Mouse (Mus musculus) embryonic facial prominence, embryonic 11.5 days (tissue): Measurements from ENCODE around the gene Mad2l2. TPM values are rescaled to one million over a fixed set of nuclear protein-coding genes. Genes with fewer than 3 reads are reported as not detected.

Experiments
- ATAC-seq: fragments of 200-750 bp; cut with Nextera tagmentation; replicated peaks from 2 replicates; pipeline ENCODE4 v1.8.0; 2017; ENCODE audit warnings: low read depth; ENCODE audit not compliant: insufficient number of reproducible peaks, low FRiP score, low TSS enrichment
- DNase-seq: peaks from one replicate; pipeline ENCODE4 v3.0.0-alpha.2; 2015; ENCODE audit warnings: low spot score
- H3K27ac ChIP-seq: fragments of 300-500 bp; sonication (generic); replicated peaks from 2 replicates; pipeline ENCODE4 v1.5.1; 2014; ENCODE audit warnings: mild to moderate bottlenecking, low read depth, low read length, control low read depth
- H3K27me3 ChIP-seq: fragments of 300-500 bp; sonication (generic); 2 replicates; pipeline ENCODE4 v1.6.1; 2014; ENCODE audit warnings: mild to moderate bottlenecking, low read length, moderate library complexity, mixed read lengths; ENCODE audit not compliant: control insufficient read depth, insufficient read depth
- H3K36me3 ChIP-seq: fragments of 300-500 bp; sonication (generic); replicated peaks from 2 replicates; pipeline ENCODE4 v1.6.1; 2014; ENCODE audit warnings: low read depth, mild to moderate bottlenecking, low read length, moderate library complexity, mixed read lengths; ENCODE audit not compliant: control insufficient read depth, insufficient read depth
- H3K4me1 ChIP-seq: fragments of 300-500 bp; sonication (generic); 2 replicates; pipeline ENCODE4 v1.6.1; 2014; ENCODE audit warnings: low read length, mixed read lengths; ENCODE audit not compliant: control insufficient read depth, insufficient read depth
- H3K4me2 ChIP-seq: fragments of 300-500 bp; sonication (generic); 2 replicates; pipeline ENCODE4 v1.6.1; 2014; ENCODE audit warnings: low read depth, mild to moderate bottlenecking, control low read depth, low read length, moderate library complexity
- H3K4me3 ChIP-seq: fragments of 300-500 bp; sonication (generic); 2 replicates; pipeline ENCODE4 v1.5.1; 2014; ENCODE audit warnings: low read depth, low read length, control low read depth
- H3K9ac ChIP-seq: fragments of 300-500 bp; sonication (generic); replicated peaks from 2 replicates; pipeline ENCODE4 v1.6.1; 2014; ENCODE audit warnings: mild to moderate bottlenecking, control low read depth, low read length
- H3K9me3 ChIP-seq: fragments of 300-500 bp; sonication (generic); replicated peaks from 2 replicates; pipeline ENCODE4 v1.6.1; 2016; ENCODE audit warnings: mild to moderate bottlenecking, low read length, inconsistent platforms, mixed read lengths; ENCODE audit not compliant: control insufficient read depth
- WGBS: fragments of 180-500 bp; shearing (Covaris S2); extraction: QIAGEN DNeasy Blood & Tissue Kit; methylation state at CpG from one replicate; pipeline ENCODE4 v1.1.7; 2014; 5-methylcytosine and 5-hydroxymethylcytosine counted together
- polyA plus RNA-seq: library from polyadenylated mRNA; unstranded; fragments of >200 nt; fragmentation: Nextera tagmentation; extraction: Ambion mirVana; gene quantifications from 2 replicates; pipeline ENCODE4 v1.2.1, GENCODE M21; 2014

Mad2l2 gene
- polyA plus RNA-seq, 1 experiment from 2014 or later: 75.3 TPM

- DNase-seq (no peak), ATAC-seq (no peak)
- Histone ChIP-seq H3K9me3 (no peaks in the 10 kb centered on the region), H3K36me3 (no peaks in the 10 kb centered on the region), H3K9ac (no peak overlapping the region), H3K27ac (no peak overlapping the region), H3K4me1 (no peaks in the 10 kb centered on the region), H3K27me3 (no peaks in the 10 kb centered on the region), H3K4me2 (no peak overlapping the region), H3K4me3 (no peak overlapping the region)
- 77% methylated on average over 4 of the region's 4 CpGs for WGBS
These were observed 35.1 kb upstream of the Mad2l2 start for GRCm38 (mm10) chr4:148095081-148095480.

DNA sequence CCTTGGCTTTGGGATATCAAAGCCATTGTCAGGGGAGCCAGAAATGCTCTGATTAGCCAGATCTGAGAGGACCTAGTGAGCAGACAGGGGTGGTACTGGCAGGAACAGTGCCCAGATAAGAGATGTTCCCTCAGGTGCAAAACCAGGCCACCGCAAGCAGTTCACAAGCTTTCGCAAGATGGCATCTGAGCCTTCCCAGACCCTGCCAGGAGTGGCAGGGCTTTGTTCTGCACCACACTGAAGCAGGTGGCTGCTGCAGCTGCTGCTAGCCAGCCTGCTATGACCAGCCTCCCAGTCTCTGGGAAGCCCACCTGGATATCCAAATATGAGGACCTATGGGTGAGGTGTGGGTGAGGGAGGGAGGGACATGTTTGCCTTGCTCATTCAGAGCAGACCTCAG lies 32.2 kb upstream of the Mad2l2 start:
- H3K9me3 ChIP-seq: no peaks in the 10 kb centered on the region
- WGBS: 91% methylated on average over 2 of the region's 2 CpGs
- H3K4me1 ChIP-seq: no peaks in the 10 kb centered on the region
- no peak overlapping the region for H3K27ac ChIP-seq
- H3K4me3 ChIP-seq: no peak overlapping the region
- H3K4me2 ChIP-seq: no peak overlapping the region
- H3K36me3 ChIP-seq: no peaks in the 10 kb centered on the region
- H3K27me3 ChIP-seq: no peaks in the 10 kb centered on the region
- ATAC-seq (no peak), DNase-seq (no peak)
- H3K9ac ChIP-seq: no peak overlapping the region

DNA sequence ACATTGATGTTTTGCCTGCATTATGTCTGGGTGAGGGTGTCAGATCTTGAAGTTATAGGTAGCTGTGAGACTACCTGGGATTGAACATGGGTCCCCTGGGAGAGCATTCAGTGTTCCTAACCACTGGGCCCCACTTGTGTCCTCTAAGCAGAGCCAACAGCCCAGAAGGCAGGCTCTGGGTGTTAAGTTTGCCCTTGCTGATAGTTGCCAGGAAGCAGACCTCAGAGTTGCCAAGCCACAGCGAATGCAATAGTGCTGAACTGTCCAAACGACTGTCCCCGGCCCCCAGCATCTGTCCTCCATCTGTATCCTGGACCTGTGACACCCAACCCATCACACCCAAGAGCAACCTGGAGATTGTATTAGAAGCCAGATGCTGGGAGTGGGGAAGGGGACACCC lies 31.5 kb upstream of the Mad2l2 start:
- no peak overlapping the region for H3K9ac ChIP-seq
- no peaks in the 10 kb centered on the region for H3K9me3 ChIP-seq
- no peak for ATAC-seq
- H3K4me1 ChIP-seq: no peaks in the 10 kb centered on the region
- 83% methylated on average over 3 of the region's 3 CpGs for WGBS
- H3K4me3 ChIP-seq: no peak overlapping the region
- no peaks in the 10 kb centered on the region for H3K27me3 ChIP-seq
- no peak overlapping the region for H3K4me2 ChIP-seq
- H3K27ac ChIP-seq: no peak overlapping the region
- H3K36me3 ChIP-seq: no peaks in the 10 kb centered on the region
- DNase-seq: no peak

DNA sequence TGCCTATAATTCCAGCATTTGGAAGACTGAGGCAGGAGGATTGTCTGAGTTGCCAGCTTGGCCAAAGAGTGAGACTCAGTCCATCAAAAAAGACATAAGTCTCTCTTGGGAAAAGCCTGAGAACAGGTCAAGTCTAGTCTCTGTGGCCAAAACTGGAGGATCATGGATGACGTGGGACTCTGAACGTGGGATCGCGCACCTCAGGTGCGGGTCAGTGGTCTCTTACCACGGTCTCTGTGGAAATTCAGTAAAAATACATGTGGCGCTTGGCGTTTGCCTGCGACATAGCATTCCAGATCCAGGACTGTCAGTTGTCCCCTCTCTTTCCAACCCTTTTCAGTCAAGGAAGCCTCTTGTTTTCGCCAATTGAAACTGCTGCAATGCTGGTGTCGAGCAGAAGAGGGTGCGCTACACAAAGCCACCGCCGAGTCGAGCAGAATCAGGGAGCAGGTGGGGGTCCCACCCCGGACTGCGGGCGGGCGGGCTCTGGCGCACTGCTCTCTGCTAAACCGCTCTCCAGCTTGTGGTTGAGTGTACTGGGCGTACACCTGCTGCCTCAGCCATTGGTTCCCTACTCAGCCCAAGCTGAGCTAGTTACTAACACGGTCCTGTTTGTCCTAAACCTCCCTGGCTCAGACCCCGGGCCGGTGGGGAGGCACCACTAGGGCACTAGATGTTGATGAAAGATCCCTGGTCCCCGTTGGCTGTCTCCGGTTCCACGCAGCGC lies 28.2 kb upstream of the Mad2l2 start:
- no peaks in the 10 kb centered on the region for H3K27me3 ChIP-seq
- H3K9me3 ChIP-seq: no peaks in the 10 kb centered on the region
- no peaks in the 10 kb centered on the region for H3K36me3 ChIP-seq
- ATAC-seq (peak; percentile 77), DNase-seq (peak; percentile 74)
- H3K4me2 ChIP-seq: peak overlapping the region; percentile 52
- H3K4me3 ChIP-seq: peak overlapping the region; percentile 15; the same call in 1 of the 2 replicates
- 14% methylated on average over 29 of the region's 29 CpGs for WGBS
- peak overlapping the region; percentile 44; the same call in 1 of the 2 replicates for H3K9ac ChIP-seq
- no peak overlapping the region for H3K27ac ChIP-seq
- no peaks in the 10 kb centered on the region for H3K4me1 ChIP-seq

GRCm38 (mm10) chr4:148104146-148104545 lies 26.0 kb upstream of the Mad2l2 start:
- no peak for DNase-seq
- no peak overlapping the region for H3K4me3 ChIP-seq
- H3K27me3 ChIP-seq: no peaks in the 10 kb centered on the region
- no peak for ATAC-seq
- no peak overlapping the region for H3K27ac ChIP-seq
- no peaks in the 10 kb centered on the region for H3K9me3 ChIP-seq
- no peak overlapping the region for H3K9ac ChIP-seq
- no peaks in the 10 kb centered on the region for H3K36me3 ChIP-seq
- WGBS: 85% methylated on average over 3 of the region's 3 CpGs
- no peak overlapping the region for H3K4me2 ChIP-seq
- H3K4me1 ChIP-seq: no peaks in the 10 kb centered on the region

GRCm38 (mm10) chr4:148107621-148108291 lies 22.4 kb upstream of the Mad2l2 start:
- 66% methylated on average over 22 of the region's 22 CpGs for WGBS
- ATAC-seq: peak; percentile 66
- H3K36me3 ChIP-seq: no peaks in the 10 kb centered on the region
- no peak for DNase-seq
- H3K4me3 ChIP-seq: no peak overlapping the region
- H3K9ac ChIP-seq: no peak overlapping the region
- H3K4me1 ChIP-seq: no peaks in the 10 kb centered on the region
- no peak overlapping the region for H3K27ac ChIP-seq
- H3K27me3 ChIP-seq: no peaks in the 10 kb centered on the region
- no peak overlapping the region for H3K4me2 ChIP-seq
- no peaks in the 10 kb centered on the region for H3K9me3 ChIP-seq

- no peaks in the 10 kb centered on the region for H3K4me1 ChIP-seq
- H3K4me2 ChIP-seq: no peak overlapping the region
- no peaks in the 10 kb centered on the region for H3K9me3 ChIP-seq
- ATAC-seq (no peak), DNase-seq (no peak)
- H3K4me3 ChIP-seq: no peak overlapping the region
- H3K36me3 ChIP-seq: no peaks in the 10 kb centered on the region
- 74% methylated on average over 7 of the region's 7 CpGs for WGBS
- H3K27ac ChIP-seq: no peak overlapping the region
- H3K9ac ChIP-seq: no peak overlapping the region
- H3K27me3 ChIP-seq: no peaks in the 10 kb centered on the region
These were observed 21.6 kb upstream of the Mad2l2 start for GRCm38 (mm10) chr4:148108565-148109100.

DNA sequence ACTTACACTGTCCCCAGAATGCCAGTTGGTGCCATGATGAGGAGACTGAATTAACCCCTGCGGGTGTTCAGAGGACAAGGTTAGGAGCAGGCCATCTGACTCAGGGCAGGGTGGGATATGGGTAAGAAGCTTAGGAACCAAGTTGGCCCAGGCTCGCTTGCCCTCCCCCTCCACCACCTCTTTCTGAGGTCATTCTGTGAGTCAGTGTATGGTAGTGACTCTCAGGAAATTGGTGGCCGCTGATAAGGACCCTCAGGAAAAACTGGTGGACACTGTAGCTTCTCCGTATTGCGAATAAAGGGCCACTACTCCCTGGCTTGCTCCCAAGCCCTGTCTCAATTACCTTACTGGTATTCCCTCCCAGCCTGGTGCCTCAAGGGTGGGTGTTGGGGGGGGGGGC lies 21.0 kb upstream of the Mad2l2 start:
- Histone ChIP-seq H3K4me2 (no peak overlapping the region), H3K4me1 (no peaks in the 10 kb centered on the region), H3K36me3 (no peaks in the 10 kb centered on the region), H3K27me3 (no peaks in the 10 kb centered on the region), H3K9me3 (no peaks in the 10 kb centered on the region), H3K27ac (no peak overlapping the region), H3K4me3 (no peak overlapping the region), H3K9ac (no peak overlapping the region)
- DNase-seq (no peak), ATAC-seq (no peak)
- WGBS: 80% methylated on average over 5 of the region's 5 CpGs
